Mouse (Mus musculus) brain, adult 2 months (tissue): Measurements from ENCODE around the gene Shank2.

Experiments
- DNase-seq: peaks from one replicate; pipeline ENCODE4 v3.0.0; 2011; ENCODE audit warnings: low read depth, low spot score

Shank2 gene

DNA sequence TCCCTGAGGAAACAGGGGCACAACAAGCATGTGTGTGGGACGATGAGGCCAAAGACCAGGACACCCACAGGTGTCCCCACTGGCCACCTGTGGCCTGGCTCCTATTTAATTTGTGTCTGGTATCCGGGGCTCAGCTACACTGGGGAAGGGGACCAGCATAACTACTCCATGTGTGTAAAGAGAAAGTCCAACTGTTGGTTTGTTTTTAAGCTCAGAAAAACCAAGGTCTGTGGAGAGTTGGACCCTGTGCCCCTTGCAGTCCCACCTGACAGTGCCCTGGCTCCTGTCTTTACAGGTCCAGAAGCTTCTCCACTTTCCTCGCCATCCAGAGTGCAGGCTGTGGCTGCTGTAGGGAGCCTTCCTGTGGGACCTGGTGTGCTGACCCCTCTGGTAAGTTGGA lies at the start of gene Shank2:
Gene Shank2, plus strand, starts transcription at position 301 of the 400 bp plus-strand sequence.
- no peak for DNase-seq

DNA sequence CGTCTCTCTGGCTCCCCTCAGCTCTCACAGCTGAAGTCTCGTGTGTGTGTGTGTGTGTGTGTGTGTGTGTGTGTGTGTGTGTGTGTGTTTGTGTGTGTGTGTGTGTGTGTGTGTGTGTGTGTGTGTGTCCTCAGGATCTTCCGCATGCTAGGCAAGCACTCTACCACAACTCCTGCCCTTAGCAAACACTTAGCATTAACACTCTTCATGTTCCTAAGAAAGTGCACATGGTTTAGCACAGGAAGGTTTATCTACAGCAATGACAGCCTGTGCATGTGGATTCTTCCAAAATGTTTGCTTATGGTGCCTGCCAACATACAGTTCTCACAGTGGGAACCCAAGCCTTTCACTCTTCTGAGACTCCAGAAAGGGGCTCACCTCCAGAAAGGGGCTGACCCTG lies 49.6 kb upstream of the Shank2 start:
- no peak for DNase-seq

GRCm38 (mm10) chr7:143956575-143957295 lies 45.0 kb upstream of the Shank2 start:
- DNase-seq: no peak

DNA sequence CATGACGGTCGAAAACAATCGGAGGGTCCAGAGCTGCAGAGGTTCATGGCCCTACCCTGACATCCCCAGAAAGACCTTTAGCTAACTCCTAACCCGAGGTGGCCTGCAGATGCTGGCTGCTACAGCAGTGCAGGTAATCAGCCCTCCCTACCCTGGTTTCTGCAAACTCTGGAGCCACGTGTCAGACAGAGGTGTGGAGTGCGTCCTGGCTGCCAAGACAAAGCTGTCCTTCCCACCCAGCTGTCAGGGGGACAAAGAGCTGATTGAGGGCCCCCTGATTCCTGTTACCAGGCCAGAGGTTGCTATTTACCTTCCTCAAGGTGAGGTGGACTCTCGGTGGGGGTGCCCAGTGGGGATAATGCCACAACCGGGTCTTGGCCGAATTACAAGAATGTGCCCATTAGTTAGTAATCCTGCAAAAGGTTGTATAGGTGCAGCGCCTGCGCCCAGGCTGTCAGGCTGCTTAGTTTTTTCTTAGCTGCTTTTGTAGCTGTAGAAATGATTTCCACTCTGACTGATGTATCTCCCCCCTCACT lies 43.6 kb upstream of the Shank2 start:
- DNase-seq: no peak

GRCm38 (mm10) chr7:143963813-143964212 lies 37.9 kb upstream of the Shank2 start:
- no peak for DNase-seq

GRCm38 (mm10) chr7:143966621-143967020 lies 35.1 kb upstream of the Shank2 start:
- DNase-seq: no peak

DNA sequence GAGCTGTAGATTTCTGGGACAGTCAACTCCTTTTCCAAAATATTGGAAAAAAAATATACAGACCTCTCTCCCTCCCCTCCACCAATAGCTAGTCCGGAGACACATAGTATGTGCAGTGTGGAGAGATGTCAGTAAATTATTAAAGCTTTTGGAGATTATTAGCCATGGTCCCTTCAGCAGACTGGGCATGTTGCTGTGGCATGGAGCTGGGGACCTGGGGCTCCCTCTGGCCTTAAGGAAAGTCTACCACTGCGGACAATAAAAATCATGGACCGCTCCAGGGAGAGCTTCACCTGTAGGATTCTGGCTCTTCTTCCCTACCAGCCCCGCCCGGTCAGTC lies 24.3 kb upstream of the Shank2 start:
- DNase-seq: no peak

- DNase-seq: no peak
Measured at GRCm38 (mm10) chr7:143977831-143978682, 23.7 kb upstream of the Shank2 start.

DNA sequence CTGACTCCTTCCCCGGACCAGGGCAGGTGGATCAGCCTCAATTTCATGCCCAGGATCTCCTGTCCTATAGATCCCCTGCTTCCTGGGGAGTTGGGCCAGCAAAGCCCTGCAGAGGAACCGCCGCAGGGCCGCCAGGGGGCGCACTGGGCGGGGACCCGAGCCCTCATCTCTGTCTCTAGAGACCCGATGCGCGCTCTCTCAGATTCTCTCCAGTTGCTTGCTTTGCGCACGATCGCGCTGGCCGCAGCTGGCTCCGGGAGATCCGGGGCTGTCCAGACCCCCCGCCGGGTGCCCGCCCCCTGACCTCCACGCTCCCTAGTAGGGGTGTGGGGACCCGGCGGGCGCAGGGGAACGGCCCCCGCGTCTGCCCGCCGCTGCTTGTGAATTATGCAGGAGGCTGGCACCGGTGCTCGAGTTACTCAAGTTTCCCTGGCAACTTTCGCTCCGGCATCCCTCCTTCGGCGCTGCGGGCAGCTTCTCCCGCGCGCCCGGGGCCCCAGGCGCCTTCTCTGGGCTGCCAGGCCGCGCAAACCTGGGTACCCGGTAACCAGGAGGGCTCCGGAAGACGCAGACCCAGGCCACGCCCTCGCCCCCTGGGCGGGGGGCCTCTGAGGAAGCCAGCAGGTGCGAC lies 22.9 kb upstream of the Shank2 start:
- DNase-seq: peak; percentile 48

GRCm38 (mm10) chr7:143979986-143980385 lies 21.7 kb upstream of the Shank2 start:
- DNase-seq: no peak

DNA sequence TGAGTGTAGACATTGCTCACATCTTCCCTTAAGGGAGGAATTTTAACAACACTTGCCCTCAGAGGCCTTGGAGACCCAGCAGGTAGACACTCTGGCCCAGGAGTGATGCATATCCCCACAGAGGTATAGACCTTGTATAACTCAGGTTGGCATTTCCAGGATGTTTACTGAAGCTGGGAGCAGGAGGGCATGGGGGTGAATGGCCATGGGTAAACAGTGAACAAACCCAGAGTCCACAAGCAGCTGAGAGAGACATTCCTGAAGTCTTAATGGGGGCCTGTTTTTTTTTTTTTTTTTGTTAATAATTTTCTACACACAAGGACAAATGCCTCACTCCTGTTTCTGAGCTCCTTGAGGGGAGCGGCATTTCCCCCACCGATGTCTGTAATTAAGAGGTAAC lies 15.4 kb upstream of the Shank2 start:
- no peak for DNase-seq

DNA sequence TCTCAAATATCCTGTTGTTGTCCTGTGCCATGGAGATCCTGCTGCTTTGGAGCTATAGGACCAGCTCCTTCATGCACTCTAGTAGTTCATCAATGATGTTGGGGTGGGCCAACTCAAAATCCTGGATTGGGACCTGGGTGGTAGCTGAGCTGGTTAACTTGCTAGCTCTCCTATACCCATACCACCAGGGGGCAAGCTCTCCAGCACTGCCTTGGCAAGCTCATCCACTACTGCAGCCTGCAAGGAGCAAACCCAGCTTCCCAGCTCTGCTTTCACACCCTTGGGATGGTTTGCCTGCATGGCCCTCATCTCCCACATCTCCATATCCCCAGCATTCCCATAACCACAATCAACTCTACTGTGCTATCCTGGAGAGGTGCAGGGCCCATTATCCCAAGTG lies 10.6 kb upstream of the Shank2 start:
- no peak for DNase-seq

GRCm38 (mm10) chr7:143999073-143999472 lies 2.7 kb upstream of the Shank2 start:
- DNase-seq: no peak

DNA sequence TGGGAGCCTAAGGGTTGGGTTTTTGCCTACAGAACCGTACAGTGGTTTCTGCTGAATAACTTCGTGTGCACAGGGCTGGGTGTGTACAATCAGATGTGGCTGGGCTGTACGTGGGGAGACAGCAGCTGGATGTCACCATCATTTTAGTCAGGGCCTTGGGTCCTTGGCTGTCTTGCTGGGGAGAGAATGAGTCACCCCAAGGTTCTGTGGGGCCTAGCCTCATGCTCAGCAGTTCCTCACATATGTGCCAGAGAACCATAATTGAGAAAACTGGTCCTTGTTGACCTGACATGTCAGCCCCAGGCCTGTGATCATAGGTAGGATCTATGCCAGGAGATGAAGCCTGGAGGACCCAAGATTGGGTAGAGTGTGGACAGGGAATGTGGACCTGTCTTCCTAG lies 1.7 kb downstream of the Shank2 start:
- DNase-seq: no peak

DNA sequence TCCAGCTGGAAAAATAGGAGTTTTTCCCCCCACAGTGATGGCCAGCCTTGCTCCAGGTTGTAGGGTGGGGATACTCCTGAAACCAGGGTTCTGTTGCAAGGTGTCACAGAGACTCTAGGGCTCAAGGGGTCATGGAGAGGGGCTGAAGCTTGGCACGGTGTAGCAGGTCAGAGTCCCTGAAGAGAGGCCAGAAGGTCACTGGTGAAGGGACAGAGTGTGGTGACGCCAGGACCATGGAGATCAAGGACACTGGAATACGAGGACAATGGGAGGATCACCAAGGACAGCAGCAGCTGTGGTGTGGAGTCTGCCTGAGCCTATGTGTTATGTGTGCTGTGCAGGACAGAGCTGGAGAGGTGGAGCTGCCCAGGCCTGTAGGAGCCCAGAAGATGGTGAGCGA lies 6.4 kb downstream of the Shank2 start:
- DNase-seq: no peak

GRCm38 (mm10) chr7:144008985-144009384 lies 7.3 kb downstream of the Shank2 start:
- DNase-seq: peak; percentile 33

DNA sequence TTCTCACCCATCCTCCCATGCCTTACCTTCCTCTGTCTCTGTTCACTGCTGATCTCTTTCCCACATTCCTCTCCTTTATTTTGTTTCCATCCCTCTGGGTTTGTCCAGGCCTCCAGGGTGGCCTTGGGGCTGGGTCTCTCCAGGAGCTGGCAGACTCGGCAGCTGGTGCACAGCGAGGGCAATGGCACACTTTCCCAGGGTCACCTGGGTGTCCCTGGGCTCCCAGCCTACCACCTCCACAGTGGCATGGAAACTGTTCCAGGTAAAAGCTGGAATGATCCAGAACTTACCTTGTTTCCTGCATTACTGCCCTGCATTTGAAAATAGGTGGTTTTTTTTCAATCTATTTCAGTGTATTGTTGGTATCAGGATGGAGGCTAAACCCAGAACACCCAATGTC lies 12.8 kb downstream of the Shank2 start:
- DNase-seq: no peak

DNA sequence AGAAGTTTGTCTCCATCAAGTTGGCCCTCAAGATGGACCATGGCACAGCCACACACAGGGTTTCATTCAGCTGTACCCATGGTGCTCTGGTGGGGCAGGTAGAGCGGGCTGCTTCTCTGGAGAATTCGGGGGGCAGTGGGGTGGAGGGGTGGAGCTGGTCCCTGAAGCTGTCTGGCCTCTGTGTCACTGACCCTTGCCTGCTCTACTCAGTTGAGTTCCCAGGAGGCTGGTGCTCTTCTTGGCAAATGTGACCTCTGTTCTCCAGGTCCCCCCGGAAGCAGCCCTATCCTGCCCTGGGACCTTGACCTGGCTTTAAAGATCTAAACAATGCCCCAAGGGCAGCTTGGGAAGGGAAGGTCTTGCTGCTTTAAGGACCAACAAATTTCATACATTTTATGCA lies 20.1 kb downstream of the Shank2 start:
- no peak for DNase-seq

DNA sequence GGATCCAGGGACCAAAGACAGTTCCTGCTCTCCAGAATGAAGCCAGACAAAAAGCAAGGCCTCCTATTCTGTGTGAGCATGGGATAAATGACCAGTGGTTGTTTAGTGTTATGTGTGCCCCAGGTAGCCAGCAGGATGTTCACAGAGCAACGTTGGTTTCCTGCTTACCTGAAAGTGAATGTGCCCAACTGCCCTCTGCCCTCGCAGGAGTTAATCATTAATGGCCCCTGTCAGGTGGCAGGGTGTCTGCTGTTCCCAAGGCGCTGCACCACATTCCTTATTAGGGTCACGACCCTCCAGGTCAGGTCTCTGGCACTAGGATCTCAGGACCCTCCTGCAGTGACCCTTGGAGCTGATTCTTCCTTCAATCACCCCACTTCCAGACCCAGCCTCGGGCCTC lies 21.0 kb downstream of the Shank2 start:
- no peak for DNase-seq

GRCm38 (mm10) chr7:144023561-144023960 lies 21.8 kb downstream of the Shank2 start:
- no peak for DNase-seq

DNA sequence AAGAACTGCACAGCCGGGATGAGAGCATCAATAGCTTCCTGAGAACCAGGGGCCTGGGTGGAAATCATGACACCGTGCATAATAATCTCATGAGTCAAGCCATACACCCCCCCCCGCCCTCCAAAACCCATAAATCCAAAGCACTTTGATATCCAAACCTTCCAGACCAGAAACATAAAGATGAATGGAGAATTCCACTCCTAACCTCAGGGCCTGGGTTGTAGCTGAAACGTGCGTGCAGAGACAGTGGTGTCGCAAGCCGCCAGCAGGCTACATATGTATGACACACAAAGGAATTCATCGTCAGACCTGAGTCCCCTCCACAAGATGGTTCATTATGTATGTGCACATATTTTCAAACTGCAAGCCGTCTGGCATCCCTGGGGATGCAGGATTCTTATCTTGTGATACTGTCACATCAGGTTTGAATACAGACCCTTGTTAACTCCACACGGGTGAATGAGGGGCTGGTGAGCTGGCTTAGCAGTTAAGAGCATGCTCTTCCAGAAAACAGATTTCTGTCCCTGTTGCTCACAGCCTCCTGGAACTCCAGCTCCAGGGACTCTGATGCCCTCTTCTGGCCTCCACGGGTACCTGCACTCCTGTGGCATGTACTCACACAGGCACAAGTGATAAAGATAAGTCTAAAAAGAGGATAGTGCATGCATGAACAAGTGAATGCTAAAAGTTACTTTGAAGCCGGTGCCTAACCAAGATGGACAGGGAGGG lies 24.5 kb downstream of the Shank2 start:
- no peak for DNase-seq

DNA sequence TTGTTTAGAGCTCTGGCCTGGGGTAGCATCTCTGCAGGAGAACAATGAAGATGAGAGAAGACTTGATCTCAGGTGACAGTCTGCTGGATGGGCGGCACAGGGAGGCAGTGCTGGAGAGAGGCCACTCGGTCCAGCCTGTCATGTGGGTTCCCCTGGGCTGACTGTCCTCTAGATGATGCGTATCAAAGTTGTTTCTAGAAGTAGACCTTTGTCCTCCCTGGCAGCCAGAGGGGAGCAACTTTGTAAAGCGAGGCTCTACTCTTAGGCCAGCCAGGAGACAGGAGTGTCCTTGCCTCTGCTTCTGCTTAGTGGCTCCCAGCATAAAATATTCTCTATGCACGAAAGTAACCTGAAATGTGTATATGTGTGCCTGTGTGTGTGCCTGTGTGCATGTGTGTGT lies 27.5 kb downstream of the Shank2 start:
- DNase-seq: no peak
